Mouse (Mus musculus) MEL (cell line): ENCODE measurements around the gene Eloa. TPM values are rescaled to one million over a fixed set of nuclear protein-coding genes. Genes with fewer than 3 reads are reported as not detected.
"Not testable (repeated sequence)": the region's sequence is repeated elsewhere in the genome, so short reads cannot be mapped to it uniquely, and the experiment has no call there.

Experiments used
- DNase-seq: peaks from one replicate; pipeline ENCODE4 v3.0.0; 2011; ENCODE audit warnings: low read depth, low spot score
- H3K27ac ChIP-seq: 2 replicates; pipeline ENCODE4 v1.5.1; 2012; ENCODE audit warnings: low read depth, mild to moderate bottlenecking, control low read depth, low read length, moderate library complexity; ENCODE audit not compliant: control insufficient read depth
- H3K27me3 ChIP-seq, 2 experiments: fragments of 150-350 bp in 1 of 2; sonication (generic) in 1 of 2; 2 replicates each; pipeline ENCODE4 v1.6.1; 2012; ENCODE audit warnings: low read length in 2 of 2, mild to moderate bottlenecking in 2 of 2, improper control_type of control experiment in 1 of 2, moderate library complexity in 1 of 2; ENCODE audit not compliant: insufficient read depth in 2 of 2, control insufficient read depth in 1 of 2
- H3K36me3 ChIP-seq, 2 experiments: 2 replicates each; pipeline ENCODE4 v1.6.1; 2012 to 2014; ENCODE audit warnings: low read length in 2 of 2, improper control_type of control experiment in 1 of 2, inconsistent platforms in 1 of 2, mild to moderate bottlenecking in 1 of 2; ENCODE audit not compliant: insufficient read depth in 2 of 2, control insufficient read depth in 1 of 2
- H3K4me1 ChIP-seq, 2 experiments: fragments of 150-350 bp in 1 of 2; sonication (generic) in 1 of 2; 2 replicates each; pipeline ENCODE4 v1.6.1; 2012; ENCODE audit warnings: low read length in 2 of 2, improper control_type of control experiment in 1 of 2, mild to moderate bottlenecking in 1 of 2; ENCODE audit not compliant: insufficient read depth in 2 of 2, control insufficient read depth in 1 of 2
- H3K4me3 ChIP-seq, 2 experiments: fragments of 150-350 bp in 1 of 2; sonication (generic) in 1 of 2; 2 replicates each; pipeline ENCODE4 v1.5.1; 2012; ENCODE audit warnings: low read depth in 2 of 2, low read length in 2 of 2, mild to moderate bottlenecking in 2 of 2, moderate library complexity in 2 of 2, control low read depth in 1 of 2, improper control_type of control experiment in 1 of 2; ENCODE audit not compliant: control insufficient read depth in 1 of 2, insufficient read depth in 1 of 2
- H3K79me2 ChIP-seq: 2 replicates; pipeline ENCODE4 v1.6.1; 2012; ENCODE audit warnings: mild to moderate bottlenecking, low read length, moderate library complexity; ENCODE audit not compliant: control insufficient read depth, poor library complexity, insufficient read depth
- H3K9ac ChIP-seq: 2 replicates; pipeline ENCODE4 v1.6.1; 2012; ENCODE audit warnings: low read depth, mild to moderate bottlenecking, control low read depth, low read length, moderate library complexity; ENCODE audit not compliant: control insufficient read depth, poor library complexity, severe bottlenecking
- H3K9me3 ChIP-seq: fragments of 150-350 bp; sonication (generic); replicated peaks from 2 replicates; pipeline ENCODE4 v1.6.1; 2012; ENCODE audit warnings: mild to moderate bottlenecking, low read length, improper control_type of control experiment, moderate library complexity; ENCODE audit not compliant: insufficient read depth
- CTCF ChIP-seq, 3 experiments: IDR thresholded peaks in 2 of 3; conservative IDR thresholded peaks in 1 of 3; 2 replicates each; pipeline ENCODE4 v1.5.1; 2011 to 2012; ENCODE audit warnings: low read length in 3 of 3, low read depth in 2 of 3, mild to moderate bottlenecking in 2 of 3, improper control_type of control experiment in 1 of 3, inconsistent platforms in 1 of 3, mixed read lengths in 1 of 3, moderate library complexity in 1 of 3; ENCODE audit not compliant: control insufficient read depth in 1 of 3, insufficient read depth in 1 of 3, poor library complexity in 1 of 3, severe bottlenecking in 1 of 3
- GATA1 ChIP-seq: IDR thresholded peaks from 2 replicates; pipeline ENCODE4 v1.6.1; 2011; ENCODE audit warnings: low read depth, low read length, improper control_type of control experiment
- MXI1 ChIP-seq: IDR thresholded peaks from 2 replicates; pipeline ENCODE4 v1.6.1; 2011; ENCODE audit warnings: mild to moderate bottlenecking, low read depth, low read length, improper control_type of control experiment
- NELFE ChIP-seq: IDR thresholded peaks from 2 replicates; pipeline ENCODE4 v1.6.1; 2011; ENCODE audit warnings: low read depth, low read length, improper control_type of control experiment
- POLR2AphosphoS5 ChIP-seq: IDR thresholded peaks from 2 replicates; pipeline ENCODE4 v1.6.1; 2012; ENCODE audit warnings: low read depth, borderline replicate concordance, mild to moderate bottlenecking, inconsistent platforms, low read length, moderate library complexity, mixed read lengths
- RAD21 ChIP-seq: IDR thresholded peaks from 2 replicates; pipeline ENCODE4 v1.6.1; 2011; ENCODE audit warnings: mild to moderate bottlenecking, low read depth, low read length, improper control_type of control experiment
- RCOR1 ChIP-seq: IDR thresholded peaks from 2 replicates; pipeline ENCODE4 v1.6.1; 2012; ENCODE audit warnings: low read depth, mild to moderate bottlenecking, inconsistent platforms, low read length, improper control_type of control experiment
- SIN3A ChIP-seq: IDR thresholded peaks from 2 replicates; pipeline ENCODE4 v1.6.1; 2012; ENCODE audit warnings: low read length, improper control_type of control experiment, inconsistent platforms
- SMC3 ChIP-seq: IDR thresholded peaks from 2 replicates; pipeline ENCODE4 v1.6.1; 2011; ENCODE audit warnings: low read depth, low read length, improper control_type of control experiment
- USF1 ChIP-seq: IDR thresholded peaks from 2 replicates; pipeline ENCODE4 v1.6.1; 2014; ENCODE audit warnings: low read depth, mild to moderate bottlenecking, inconsistent platforms, low read length, improper control_type of control experiment, moderate library complexity
- ZMIZ1 ChIP-seq: IDR thresholded peaks from 2 replicates; pipeline ENCODE4 v1.6.1; 2012; ENCODE audit warnings: low read depth, mild to moderate bottlenecking, inconsistent platforms, low read length, improper control_type of control experiment, moderate library complexity
- ZNF384 ChIP-seq: IDR thresholded peaks from 2 replicates; pipeline ENCODE4 v1.6.1; 2012; ENCODE audit warnings: low read depth, mild to moderate bottlenecking, inconsistent platforms, low read length, improper control_type of control experiment
- polyA plus RNA-seq, 2 experiments: library from polyadenylated mRNA; stranded (reverse) in 1 of 2; unstranded in 1 of 2; fragments of >175 nt in 1 of 2; fragments of >200 nt in 1 of 2; gene quantifications; 2 replicates each; pipeline versions ENCODE4 v1.2.1 to v1.2.4; 2012; ENCODE audit warnings: low replicate concordance in 2 of 2, low read depth in 1 of 2; ENCODE audit not compliant: insufficient read length in 2 of 2, insufficient read depth in 1 of 2, missing spikeins in 1 of 2
- total RNA-seq: library from RNA; depleted of rRNA; stranded (reverse); fragments of 300-350 nt; gene quantifications from 2 replicates; pipeline ENCODE4 v1.2.3, GENCODE M21; 2012

The Eloa gene
- total and polyA plus RNA-seq, 3 experiments, result 30.8 to 41.4 (median 34.1) TPM

- H3K27me3 ChIP-seq, result peaks cover 15 to 17% of the 10 kb centered on the region in 2 experiments
- no peaks in the 10 kb centered on the region for H3K79me2 ChIP-seq
- no peaks in the 10 kb centered on the region for H3K4me1 ChIP-seq
- H3K36me3 ChIP-seq, result no peaks in the 10 kb centered on the region
- H3K27ac ChIP-seq, result no peak overlapping the region
- no peaks in the 10 kb centered on the region for H3K9me3 ChIP-seq
- no peak overlapping the region for H3K9ac ChIP-seq
- TF ChIP-seq SMC3, result peak; percentile 44
- TF ChIP-seq POLR2AphosphoS5, result no peak
- TF ChIP-seq CTCF (IDR thresholded peaks at IDR 0.05 in 2 of 3, conservative IDR thresholded peaks at IDR 0.05 in 1 of 3; ENCODE audit: control insufficient read depth in 1 of 3, insufficient read depth in 1 of 3, low read depth in 2 of 3, low read length in 3 of 3, poor library complexity in 1 of 3, severe bottlenecking in 1 of 3), result peak in 2 of 3 experiments; percentile 28 to 45; a peak in 5 of 6 replicates
- peak; percentile 15 for TF ChIP-seq RAD21
- H3K4me3 ChIP-seq, result no peak overlapping the region
- DNase-seq, result no peak
These were observed 41.6 kb upstream of the Eloa start for GRCm38 (mm10) chr4:136063143-136063542.

- H3K36me3 ChIP-seq, H3K79me2 ChIP-seq, H3K27ac ChIP-seq, H3K9ac ChIP-seq, H3K4me3 ChIP-seq, H3K4me1 ChIP-seq, H3K9me3 ChIP-seq: not testable (repeated sequence)
- peaks cover 26 to 32% of the 10 kb centered on the region in 2 experiments for H3K27me3 ChIP-seq
- peak; percentile 77 for TF ChIP-seq MXI1
- peak; percentile 84 for TF ChIP-seq ZNF384
- TF ChIP-seq GATA1, result peak; percentile 74
- peak; percentile 92 for TF ChIP-seq SIN3A
- 0 out of 2 replicates have a peak, but pooled peaks have one; percentile 20 for TF ChIP-seq RCOR1
- DNase-seq, result peak; percentile 84
These were observed 38.4 kb upstream of the Eloa start for GRCm38 (mm10) chr4:136059800-136060488.

GRCm38 (mm10) chr4:136057916-136058315 lies 36.4 kb upstream of the Eloa start:
- Histone ChIP-seq H3K4me1 (no peaks in the 10 kb centered on the region), H3K9ac (no peak overlapping the region), H3K9me3 (no peaks in the 10 kb centered on the region), H3K4me3 (no peak overlapping the region), H3K79me2 (peaks cover 2% of the 10 kb centered on the region), H3K27me3 (peaks cover 24 to 27% of the 10 kb centered on the region in 2 experiments), H3K27ac (no peak overlapping the region), H3K36me3 (peaks cover 0 to 4% of the 10 kb centered on the region in 2 experiments; a peak in 2 of 4 replicates)
- TF ChIP-seq NELFE (no peak), ZMIZ1 (no peak), USF1 (no peak)
- no peak for DNase-seq
